Mouse (Mus musculus): ENCODE measurements at regions not wholly inside any gene's neighbourhood (a gene's known extent, or its start where the extent isn't known, plus 50 kb on each side); places are given as distances from the start of the nearest gene placed in this dataset.
"Not testable (repeated sequence)": the region's sequence is repeated elsewhere in the genome, so short reads cannot be mapped to it uniquely, and the experiment has no call there.

DNA sequence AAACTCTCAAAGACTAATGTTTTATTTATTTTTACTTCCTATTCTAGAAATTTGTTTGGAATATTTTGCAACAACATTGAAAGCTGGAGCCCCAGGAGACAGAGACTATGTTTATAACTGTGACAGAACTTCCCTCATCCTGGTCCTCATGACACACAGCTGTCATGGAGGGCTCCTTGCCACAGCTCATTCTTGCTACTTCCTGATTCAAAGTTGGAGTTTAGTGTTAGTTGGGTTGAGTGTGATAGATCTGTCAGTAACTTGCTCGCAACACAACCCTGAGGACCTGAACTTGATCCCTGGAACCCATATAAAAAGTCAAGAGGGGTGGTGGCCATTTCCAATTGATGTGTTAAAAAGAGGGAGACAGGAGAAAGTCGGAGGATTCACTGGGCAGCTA is 328.3 kb upstream of the Nox3 start:
- no peak for DNase-seq (ENCODE audit: low spot score)

DNA sequence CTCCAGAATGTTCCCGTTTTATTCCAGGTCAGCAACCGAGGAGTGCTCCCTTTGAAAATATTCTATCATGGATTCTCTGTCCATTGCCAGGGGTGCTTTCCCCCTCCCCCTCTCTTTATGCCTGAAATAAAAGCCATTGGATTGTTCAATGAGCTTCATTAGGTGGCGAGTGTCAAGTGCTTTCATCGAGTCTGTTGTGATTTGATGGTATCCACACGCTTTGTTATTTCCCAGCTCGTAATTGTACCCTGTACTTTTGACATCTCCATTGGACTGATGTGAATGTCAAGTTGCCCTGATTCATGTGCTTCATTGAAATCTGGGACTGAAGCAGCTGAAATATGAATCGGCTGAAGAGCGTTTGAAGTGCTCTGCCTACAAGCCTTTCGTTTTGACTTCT is 333.1 kb upstream of the Nox3 start:
- DNase-seq (ENCODE audit: low spot score): no peak

DNA sequence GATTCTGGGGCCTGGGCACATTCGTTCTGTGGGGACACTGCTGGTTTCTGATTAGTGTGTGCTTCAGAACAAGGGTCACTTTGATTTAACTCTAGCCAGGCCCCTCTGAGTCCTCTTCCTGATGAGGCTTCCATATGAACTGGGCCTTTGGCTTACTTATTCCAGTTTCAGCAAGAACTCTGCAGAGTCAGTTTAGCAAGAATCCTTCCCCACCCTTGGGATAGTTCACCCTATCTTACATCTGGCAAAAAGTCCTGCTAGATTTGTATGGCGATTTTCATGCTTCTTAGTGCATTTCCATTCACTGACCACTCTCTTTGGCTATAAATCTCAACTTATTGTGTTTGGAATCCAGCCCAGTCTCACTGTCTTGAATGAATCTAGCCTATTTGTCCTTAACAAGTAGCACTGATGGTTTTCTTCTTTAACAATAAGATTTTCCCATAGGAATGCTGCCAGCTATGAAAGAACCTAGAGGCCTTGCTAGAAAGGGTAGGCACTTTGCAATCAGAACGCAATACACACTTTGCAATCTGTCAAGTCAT is 338.8 kb upstream of the Nox3 start:
- DNase-seq (ENCODE audit: low spot score): no peak

DNA sequence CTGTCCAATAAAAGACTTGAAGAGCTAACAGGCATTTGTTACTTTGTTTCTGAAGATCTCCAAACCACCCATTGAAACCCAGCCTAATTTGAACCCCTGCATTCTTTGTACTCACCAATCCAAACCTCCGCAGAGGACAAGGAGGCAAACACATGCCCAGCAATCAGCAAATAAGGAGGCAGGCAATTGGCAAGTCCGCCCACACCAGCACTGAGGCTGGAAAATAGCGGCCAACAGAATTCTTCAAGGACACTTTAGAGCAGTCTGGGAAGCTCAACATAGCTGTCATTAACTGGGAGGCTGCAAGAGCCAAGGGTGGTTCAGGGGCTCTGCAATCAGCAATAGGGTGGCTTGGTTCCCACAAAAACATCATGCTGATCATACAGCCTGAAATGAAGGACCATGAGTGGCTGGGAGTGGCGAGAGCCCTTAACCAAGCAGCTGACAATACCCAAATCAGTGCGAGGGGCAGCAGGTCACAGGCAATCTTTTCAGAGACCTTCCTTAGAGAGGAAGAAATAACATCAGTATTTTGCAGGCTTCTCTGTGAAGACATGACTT is 344.1 kb upstream of the Nox3 start:
- no peak for DNase-seq (ENCODE audit: low spot score)

DNA sequence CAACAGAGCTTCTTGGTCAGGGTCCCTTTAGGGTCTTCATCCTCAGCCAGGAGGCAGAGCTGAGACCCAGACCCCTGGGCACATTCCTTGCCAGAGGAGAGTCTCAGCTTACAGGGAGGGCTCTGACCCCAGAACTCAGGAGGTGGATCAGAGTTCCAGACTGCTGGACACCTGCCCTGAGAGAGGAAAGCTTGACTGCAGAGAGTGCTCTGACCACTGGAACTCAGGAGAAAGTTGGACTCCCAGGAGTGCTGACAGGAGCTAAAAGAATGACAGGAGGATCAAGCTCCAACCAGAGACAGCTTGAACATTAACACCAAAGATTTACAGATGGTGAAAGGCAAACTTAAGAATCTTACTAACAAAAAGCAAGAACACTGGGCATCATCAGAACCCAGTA is 364.1 kb upstream of the Nox3 start:
- DNase-seq (ENCODE audit: low spot score): not testable (repeated sequence)

DNA sequence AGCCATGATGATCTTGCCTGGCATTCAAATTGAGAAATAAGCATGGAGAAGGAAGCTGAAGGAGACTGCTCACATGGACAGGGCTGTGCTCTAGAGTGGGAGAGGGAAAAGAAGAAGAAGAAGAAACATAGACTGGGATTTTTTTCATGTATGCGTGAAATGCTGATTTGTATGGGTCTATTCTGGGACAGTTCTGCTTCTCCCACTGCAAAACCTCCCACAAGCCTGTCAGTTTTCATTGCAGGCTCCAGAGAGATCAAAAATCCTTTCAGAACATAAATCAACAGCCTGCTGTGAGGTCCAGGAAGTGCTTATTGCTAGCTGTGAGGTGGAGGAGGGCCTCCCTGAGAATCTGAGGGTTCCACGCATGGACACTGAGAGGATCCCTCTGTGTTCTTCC is 377.3 kb upstream of the Nox3 start:
- no peak for DNase-seq (ENCODE audit: low spot score)

DNA sequence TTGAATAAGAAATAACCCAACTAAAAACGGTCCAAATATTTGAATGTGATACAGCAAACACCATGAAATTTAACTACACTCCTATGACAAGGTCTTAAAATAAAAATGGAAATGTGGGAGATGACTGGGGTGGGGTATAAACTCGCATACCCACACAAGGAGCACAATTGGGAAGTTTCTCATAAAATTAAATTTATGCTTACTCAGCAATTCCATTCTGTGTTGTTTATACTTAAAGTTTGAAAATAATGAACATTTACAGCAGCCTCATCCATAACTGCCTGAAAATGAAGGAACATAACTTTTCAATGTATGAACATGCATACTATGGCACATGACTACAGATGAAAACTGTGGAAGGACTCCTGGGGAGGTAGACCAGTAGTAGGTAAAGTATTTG is 384.5 kb upstream of the Nox3 start:
- no peak for DNase-seq (ENCODE audit: low spot score)

DNA sequence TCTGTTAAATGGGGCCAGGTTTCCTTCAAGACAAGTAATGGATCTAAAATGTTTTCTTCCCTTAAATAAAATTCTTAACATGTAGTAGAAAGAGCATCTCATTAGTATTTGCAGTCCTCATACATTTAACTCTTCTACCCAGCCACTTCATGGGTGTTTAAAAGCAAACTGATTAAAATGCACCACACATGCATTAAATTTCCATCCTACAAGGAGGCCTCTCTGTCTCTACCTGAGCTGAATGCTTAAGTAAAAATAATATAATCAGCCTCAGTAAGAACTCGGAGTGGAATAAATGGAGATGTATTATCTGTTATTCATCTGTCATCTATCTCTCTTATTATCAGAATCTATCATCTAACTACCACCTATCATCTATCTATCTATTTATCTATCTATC is 398.6 kb upstream of the Nox3 start:
- DNase-seq (ENCODE audit: low spot score): no peak

DNA sequence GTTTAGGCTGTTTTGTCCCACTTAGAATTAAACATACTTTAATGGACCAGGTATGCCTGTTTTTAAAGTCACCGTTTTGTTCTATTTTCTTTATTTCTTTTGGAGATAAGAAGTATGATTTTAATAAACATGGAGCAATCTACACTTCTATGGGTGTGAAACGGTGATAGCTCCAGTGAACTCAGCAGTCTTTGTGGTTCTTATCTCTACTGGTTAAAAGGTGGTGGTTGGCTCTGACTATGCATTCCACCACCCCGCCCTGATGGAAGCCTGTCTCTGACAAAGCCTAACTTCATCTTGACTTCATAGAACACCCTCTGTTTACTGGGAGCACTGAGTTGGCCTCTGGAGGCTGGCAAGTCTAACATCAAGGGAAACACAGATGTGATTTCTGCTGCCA is 407.3 kb upstream of the Nox3 start:
- DNase-seq (ENCODE audit: low spot score): no peak

DNA sequence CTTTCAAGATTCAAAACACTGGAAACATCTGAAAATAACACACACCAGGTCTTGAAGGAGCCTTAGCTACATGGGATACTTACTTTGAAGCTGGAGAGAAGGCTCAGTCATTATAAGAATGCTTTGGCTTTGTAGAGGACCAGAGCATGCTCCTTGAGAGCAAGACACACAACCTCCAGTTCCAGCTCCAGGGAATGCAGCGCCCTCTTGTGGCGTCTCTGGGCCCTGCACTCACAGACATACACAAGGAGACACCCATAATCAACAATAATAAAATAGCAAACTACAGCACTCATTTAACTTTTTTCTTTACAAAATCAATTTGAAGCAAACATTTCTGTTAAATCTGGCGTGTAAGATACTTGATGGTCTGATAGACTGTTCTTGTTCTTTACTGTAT is 413.2 kb upstream of the Nox3 start:
- no peak for DNase-seq (ENCODE audit: low spot score)

DNA sequence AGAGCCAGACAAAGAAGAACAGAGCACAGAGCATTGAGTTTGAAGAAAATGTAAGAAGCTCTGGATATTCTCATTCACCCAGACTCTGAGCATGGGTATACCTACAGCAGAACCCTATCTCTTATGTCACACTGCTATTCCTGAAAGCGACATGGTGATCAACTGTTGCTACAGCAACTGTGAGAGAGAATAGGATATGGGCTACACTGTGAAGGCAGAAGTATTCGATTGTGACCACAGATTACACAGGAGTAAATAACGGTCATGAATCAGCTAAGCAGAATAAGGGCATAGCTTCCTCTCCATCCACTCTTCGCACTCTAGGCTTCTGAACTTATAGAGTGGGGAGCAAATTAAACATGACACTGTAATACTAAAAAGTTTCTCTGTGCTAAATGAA is 417.0 kb upstream of the Nox3 start:
- DNase-seq (ENCODE audit: low spot score): no peak

DNA sequence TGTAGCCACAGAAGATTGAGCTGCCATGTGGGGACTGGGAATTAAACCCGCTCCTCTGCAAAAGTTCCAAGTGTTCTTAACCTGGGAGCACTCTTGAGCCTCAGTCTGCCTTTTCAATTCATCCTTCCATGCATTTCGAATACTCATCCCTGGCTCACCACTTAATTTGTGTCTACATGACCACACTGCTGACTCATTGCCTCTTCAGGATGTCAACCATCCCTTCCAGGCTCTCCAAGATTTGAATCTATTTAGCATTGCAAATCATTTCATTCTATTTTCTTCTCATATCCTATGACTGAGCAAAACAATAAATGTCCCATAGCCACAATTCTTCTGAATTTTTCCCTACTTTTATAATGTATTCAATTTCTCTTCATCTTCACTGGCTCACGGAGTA is 420.4 kb upstream of the Nox3 start:
- no peak for DNase-seq (ENCODE audit: low spot score)

DNA sequence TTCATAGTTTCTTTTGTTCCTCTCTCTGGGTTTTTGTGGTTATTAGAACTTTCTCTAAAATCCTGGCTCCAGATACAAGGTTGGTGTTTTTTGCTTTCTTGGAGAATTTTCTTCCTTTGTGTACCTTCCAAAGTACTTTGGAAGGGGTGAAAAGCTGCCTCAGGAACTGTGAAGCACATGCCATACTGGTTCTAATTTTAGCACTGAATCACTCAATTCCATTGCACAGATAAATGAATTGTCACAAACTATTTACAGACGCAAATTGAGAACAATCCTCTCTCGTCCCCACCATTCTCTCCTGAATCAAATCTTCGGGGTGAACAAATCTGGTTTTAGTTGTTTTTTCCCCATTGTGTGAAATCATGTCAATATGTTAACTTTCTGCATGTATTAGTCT is 437.6 kb upstream of the Nox3 start:
- no peak for DNase-seq (ENCODE audit: low spot score)

DNA sequence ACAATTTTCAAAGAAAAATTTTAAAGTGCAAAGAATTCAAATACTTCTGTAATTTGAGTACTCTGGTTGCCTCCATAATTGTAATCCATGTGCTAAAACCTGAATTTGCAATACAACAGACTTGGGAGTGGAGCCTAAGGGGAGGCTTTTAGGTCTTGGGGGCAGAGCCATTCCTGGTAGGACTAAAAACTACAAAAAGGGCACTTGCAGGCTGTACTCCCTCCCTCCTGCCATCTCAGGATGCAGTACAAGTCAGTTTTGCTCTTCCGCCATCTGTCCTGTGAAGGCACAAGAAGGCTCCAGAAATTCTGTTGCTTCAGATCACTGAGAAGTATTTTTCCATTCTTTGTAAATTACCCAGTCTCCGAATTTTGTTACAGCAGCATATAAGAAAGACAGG is 467.4 kb upstream of the Nox3 start:
- DNase-seq (ENCODE audit: low spot score): no peak

DNA sequence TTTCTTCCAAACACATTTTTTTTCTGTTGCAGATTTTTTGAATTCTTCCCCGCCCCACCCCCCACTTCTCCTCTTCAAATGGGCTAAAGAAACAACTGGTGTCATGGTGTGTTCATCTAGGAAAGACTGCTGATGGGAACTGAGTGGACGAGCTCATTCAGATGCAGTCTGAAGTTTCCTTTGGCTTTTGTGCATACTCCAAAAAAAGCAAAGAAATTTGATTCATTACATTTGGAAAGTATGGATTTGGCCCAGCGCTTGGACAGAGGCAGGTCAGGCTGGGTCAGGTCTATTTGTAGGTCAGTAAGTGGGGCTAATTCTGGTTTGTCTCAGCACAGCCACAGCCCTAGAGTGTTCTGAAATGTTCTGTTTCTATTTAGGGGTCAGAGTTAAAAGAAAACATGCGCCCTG is 477.9 kb upstream of the Nox3 start:
- no peak for DNase-seq (ENCODE audit: low spot score)

DNA sequence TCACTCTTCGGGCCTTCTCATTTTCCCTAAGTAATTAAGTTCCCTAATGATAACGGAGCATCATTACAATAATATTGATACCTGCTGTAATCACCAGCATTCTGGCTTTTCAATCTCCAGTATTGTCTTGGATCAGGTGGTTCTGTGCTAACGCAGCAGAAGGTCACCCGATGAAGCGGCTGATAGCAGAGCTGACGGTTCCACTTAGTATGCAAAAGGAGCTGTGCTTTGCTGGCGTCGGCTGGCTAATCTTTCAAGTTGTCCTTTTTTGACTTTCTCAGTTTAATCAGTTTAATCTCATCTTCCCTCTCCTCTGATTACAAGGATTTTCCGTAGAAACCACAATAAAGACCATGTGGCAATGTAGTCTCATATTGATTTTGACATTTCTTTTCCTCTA is 478.9 kb upstream of the Nox3 start:
- no peak for DNase-seq (ENCODE audit: low spot score)

DNA sequence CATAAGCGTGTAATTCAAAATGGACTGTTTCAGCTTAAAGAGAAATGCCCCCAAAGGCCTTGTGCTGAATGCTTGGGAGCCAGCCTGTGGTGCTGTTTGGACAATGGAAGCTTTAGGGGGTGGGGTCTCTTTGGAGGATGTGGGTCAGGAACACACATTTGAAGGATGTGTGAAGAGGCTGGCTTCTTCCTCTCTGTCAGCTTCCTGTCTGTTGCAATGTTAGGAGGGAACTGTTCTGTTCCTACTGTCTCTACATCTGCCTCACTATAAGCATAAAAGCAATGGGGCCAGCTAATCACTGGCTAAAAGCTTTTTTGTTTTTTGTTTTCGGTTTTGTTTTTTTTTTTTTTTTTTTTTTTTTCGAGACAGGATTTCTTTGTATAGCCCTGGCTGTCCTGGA is 480.5 kb upstream of the Nox3 start:
- no peak for DNase-seq (ENCODE audit: low spot score)

DNA sequence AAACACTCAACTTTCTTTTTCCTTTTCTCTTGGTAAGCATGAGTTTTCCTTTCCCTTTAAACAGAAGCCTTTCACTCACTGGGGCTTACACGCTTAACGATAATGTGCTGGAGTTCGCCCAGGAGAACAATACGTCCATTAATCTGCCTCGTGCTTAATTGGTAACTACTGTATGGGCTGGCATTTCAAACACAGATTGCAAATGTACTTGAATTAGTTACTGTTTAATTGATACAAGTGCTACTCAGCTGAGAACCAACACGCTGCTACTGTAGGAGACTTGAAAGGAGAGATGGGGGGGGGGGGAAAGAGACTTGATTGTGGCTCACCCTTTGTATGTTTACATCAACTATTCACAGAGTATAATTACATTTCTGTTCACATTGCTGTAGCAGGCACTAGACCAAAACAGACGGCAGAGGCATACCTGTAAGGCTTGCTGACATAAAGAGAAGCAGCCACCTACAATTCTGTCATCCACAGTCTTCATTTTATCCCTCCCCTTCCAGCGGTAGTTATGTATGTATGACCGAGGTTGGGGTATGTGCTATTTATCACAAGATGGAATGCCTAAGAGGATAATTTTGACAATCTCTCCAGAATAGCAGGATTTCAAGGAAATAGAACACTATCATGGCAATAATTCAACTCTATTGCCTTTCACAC is 481.6 kb upstream of the Nox3 start:
- no peak for DNase-seq (ENCODE audit: low spot score)

DNA sequence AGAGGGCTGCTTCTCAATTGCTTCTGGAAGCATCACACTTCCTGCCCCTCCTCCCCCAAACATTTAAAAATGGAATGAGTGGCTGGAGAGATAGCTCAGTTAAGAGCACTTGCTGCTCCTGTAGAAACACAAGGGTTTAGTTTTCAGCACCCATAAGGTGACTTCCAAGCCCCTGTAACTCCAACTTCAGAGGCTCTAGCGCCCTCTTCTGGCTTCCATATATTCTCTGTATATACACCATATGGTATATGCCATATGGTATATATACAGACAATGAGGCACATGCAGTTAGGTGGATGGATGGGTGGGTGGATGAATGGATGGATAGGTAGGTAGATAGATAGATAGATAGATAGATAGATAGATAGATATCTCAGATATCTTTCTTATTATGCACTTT is 483.2 kb upstream of the Nox3 start:
- no peak for DNase-seq (ENCODE audit: low spot score)

DNA sequence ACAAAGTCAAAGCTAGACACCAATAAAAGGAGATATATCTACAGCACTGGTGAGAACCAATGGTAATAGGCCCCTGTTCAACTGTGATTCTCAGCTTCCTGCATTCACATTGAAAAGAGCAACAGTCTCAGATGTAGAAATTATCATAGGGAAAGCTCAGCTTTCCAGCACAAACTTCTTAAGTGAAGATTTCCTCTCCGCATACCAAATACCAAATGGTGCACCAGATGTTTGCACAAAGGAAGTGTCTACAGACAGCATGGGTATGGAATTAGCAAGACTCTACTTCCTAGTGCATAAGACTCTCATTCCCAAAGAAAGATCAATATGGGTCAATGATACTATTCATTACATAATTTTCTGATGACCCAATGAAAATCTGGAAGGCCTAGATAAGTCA is 486.0 kb upstream of the Nox3 start:
- DNase-seq (ENCODE audit: low spot score): no peak

DNA sequence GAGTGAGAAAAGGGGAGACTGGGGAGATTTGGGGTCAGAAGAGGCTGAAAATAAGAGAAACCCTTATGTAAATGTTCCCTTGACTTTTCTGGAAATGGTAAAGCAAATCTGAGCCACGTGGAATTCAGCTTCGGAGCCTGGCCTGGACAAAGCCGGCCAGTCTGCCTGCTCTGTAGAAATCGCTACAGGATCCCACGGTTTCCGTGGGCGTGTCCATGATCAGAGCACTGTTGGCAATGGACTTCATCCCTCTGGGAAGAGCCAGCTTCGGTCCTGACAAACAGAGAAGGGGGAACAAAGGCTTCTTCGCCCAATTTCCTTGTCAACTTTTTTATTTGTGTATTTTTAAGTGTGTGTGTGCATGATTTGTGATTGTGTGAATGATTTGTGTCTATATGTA is 490.7 kb upstream of the Nox3 start:
- no peak for DNase-seq (ENCODE audit: low spot score)

DNA sequence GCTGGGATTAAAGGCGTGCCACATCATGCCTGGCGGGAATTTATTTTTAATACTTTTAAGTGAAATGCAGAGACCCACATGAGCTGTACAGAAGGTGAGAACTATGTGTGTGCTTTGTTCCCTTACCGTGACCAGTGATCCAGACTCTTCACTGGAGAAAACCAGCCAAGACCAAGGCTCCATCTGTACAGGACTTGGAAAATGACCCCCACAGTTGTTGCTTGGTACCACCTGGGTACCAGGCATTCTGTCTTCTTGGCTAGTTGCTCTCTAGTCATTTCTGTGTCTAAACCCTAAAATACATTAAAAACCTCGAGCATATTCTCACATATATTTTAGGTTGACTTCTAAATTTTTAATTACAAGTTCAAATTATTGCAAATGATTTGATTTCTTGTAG is 491.5 kb upstream of the Nox3 start:
- no peak for DNase-seq (ENCODE audit: low spot score)

DNA sequence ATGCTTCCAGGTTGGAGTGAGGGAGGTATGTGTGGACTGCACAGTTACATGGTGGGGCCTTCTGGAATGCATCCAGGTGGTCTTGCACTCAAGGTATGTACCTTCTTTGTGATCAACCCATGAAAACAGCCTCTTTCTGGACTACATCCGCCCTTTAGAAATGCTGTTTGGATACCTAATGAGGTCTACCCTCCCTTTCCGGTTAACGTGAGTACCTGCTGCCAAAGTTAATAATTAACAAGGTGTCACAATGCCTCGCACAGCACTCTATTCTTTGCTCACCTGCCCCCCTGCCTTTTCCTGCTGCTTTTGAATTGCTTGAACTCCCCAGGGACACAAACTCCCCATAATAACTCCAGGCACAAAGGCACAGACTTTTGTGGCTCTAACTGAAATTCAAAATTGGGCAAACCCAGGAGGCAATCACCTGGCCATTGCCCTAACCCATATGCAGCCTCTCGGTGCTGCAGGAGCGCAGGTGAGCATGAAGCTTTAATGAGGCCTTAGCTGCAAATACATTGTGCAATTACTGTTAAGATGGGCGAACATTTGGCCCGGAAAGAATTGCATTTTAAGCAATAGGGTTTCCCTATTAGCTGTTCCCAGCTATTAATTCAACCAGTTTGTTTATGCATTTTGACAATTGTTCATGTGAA is 500.9 kb upstream of the Nox3 start:
- DNase-seq (ENCODE audit: low spot score): no peak

DNA sequence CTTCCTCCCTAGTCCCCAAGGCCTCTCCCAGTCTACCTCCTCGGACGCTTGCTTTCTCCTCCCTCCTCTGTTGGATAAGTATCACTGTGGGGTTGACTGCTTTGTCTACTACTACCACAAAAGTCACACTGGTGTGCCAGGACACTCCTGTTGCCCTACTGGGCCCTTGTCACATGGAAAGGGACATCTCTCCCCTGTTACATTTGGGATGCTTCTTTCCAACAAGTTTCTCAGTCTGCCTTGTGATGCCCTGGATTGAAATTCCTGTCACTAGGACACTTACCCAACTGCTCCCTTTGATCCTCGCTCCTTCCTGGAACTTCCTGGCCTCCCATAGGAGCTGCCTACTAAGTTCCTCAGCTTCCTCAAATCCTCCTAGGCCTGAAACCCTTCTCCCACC is 501.9 kb upstream of the Nox3 start:
- no peak for DNase-seq (ENCODE audit: low spot score)

Data from T-cell, adult 2 months (primary cell).